Mouse (Mus musculus): ENCODE results near the gene Prrg2.
"Not testable (repeated sequence)": the region's sequence is repeated elsewhere in the genome, so short reads cannot be mapped to it uniquely, and the experiment has no call there.

Prrg2 gene

GRCm38 (mm10) chr7:45062239-45062835 is at the start of gene Prrg2, which contains the start of gene Nosip:
TSS of gene Prrg2 (minus strand) at chr7:45062677.
TSS of gene Nosip (plus strand) at chr7:45062429.
- peak; percentile 99 for DNase-seq (ENCODE audit: low spot score)

- DNase-seq (ENCODE audit: low spot score): no peak
These were observed 49.5 kb upstream of the Prrg2 start for GRCm38 (mm10) chr7:45111940-45112339.

- not testable (repeated sequence) for DNase-seq (ENCODE audit: low spot score)
These were observed 47.6 kb upstream of the Prrg2 start for GRCm38 (mm10) chr7:45110089-45110488.

- no peak for DNase-seq (ENCODE audit: low spot score)
These were observed 44.7 kb upstream of the Prrg2 start for GRCm38 (mm10) chr7:45107052-45107645.

GRCm38 (mm10) chr7:45106441-45106840 is 44.0 kb upstream of the Prrg2 start:
- DNase-seq (ENCODE audit: low spot score): no peak

- DNase-seq (ENCODE audit: low spot score): no peak
These were observed 43.0 kb upstream of the Prrg2 start for GRCm38 (mm10) chr7:45105491-45105890.

- DNase-seq (ENCODE audit: low spot score): no peak
These were observed 42.5 kb upstream of the Prrg2 start for GRCm38 (mm10) chr7:45104941-45105340.

- peak; percentile 89 for DNase-seq (ENCODE audit: low spot score)
These were observed 41.2 kb upstream of the Prrg2 start, which contains the start of gene Fcgrt for GRCm38 (mm10) chr7:45103652-45104180. TSS of gene Fcgrt (minus strand) at chr7:45103851.

GRCm38 (mm10) chr7:45102940-45103585 is 40.6 kb upstream of the Prrg2 start:
- no peak for DNase-seq (ENCODE audit: low spot score)

GRCm38 (mm10) chr7:45102441-45102840 is 40.0 kb upstream of the Prrg2 start:
- DNase-seq (ENCODE audit: low spot score): no peak

- DNase-seq (ENCODE audit: low spot score): no peak
These were observed 37.6 kb upstream of the Prrg2 start for GRCm38 (mm10) chr7:45100046-45100445.

GRCm38 (mm10) chr7:45098541-45099240 is 36.2 kb upstream of the Prrg2 start:
- DNase-seq (ENCODE audit: low spot score): no peak

- no peak for DNase-seq (ENCODE audit: low spot score)
These were observed 35.0 kb upstream of the Prrg2 start for GRCm38 (mm10) chr7:45097479-45097878.

- not testable (repeated sequence) for DNase-seq (ENCODE audit: low spot score)
These were observed 33.5 kb upstream of the Prrg2 start for GRCm38 (mm10) chr7:45095965-45096364.

- no peak for DNase-seq (ENCODE audit: low spot score)
These were observed 32.9 kb upstream of the Prrg2 start for GRCm38 (mm10) chr7:45095367-45095766.

- no peak for DNase-seq (ENCODE audit: low spot score)
These were observed 31.6 kb upstream of the Prrg2 start for GRCm38 (mm10) chr7:45094121-45094520.

- peak; percentile 50 for DNase-seq (ENCODE audit: low spot score)
These were observed 31.0 kb upstream of the Prrg2 start for GRCm38 (mm10) chr7:45093516-45093905.

- DNase-seq (ENCODE audit: low spot score): no peak
These were observed 30.5 kb upstream of the Prrg2 start for GRCm38 (mm10) chr7:45092828-45093515.

GRCm38 (mm10) chr7:45092048-45092447 is 29.6 kb upstream of the Prrg2 start, which contains the start of gene Rcn3:
TSS of gene Rcn3 (minus strand) at chr7:45092221.
- peak; percentile 96 for DNase-seq (ENCODE audit: low spot score)

- peak; percentile 54 for DNase-seq (ENCODE audit: low spot score)
These were observed 28.8 kb upstream of the Prrg2 start for GRCm38 (mm10) chr7:45091001-45091990.

All from yolk sac, embryonic 10.5 days (tissue).